Mouse (Mus musculus): Measurements from ENCODE around the gene Tmem33. TPM values are rescaled to one million over a fixed set of nuclear protein-coding genes. Genes with fewer than 3 reads are reported as not detected.

Gene Tmem33
- polyA plus RNA-seq, 1 experiment from 2014 or later, result 83.8 TPM

Other genes with a start within 250 kb of the Tmem33 start
- gene Phox2b, start 161.3 kb upstream of the Tmem33 start, polyA plus RNA-seq (2015; fragmentation: Nextera tagmentation; extraction: Ambion mirVana), result 0.74 and 1.5 TPM in 2 replicates
- gene Slc30a9, start 46.4 kb downstream of the Tmem33 start, polyA plus RNA-seq (2015; fragmentation: Nextera tagmentation; extraction: Ambion mirVana), result 77.2 and 81.1 TPM in 2 replicates
- gene Bend4, start 167.7 kb downstream of the Tmem33 start, polyA plus RNA-seq (2015; fragmentation: Nextera tagmentation; extraction: Ambion mirVana), result 6.6 and 7.4 TPM in 2 replicates

Data from lung, embryonic 15.5 days (tissue).